Mouse (Mus musculus) embryo, embryonic 10.5 days (tissue): ENCODE measurements at regions not wholly inside any gene's neighbourhood (a gene's known extent, or its start where the extent isn't known, plus 50 kb on each side); places are given as distances from the start of the nearest gene placed in this dataset.

Experiments used
- DNase-seq: peaks from one replicate; pipeline ENCODE4 v3.0.0-alpha.2; 2015; ENCODE audit warnings: low spot score

DNA sequence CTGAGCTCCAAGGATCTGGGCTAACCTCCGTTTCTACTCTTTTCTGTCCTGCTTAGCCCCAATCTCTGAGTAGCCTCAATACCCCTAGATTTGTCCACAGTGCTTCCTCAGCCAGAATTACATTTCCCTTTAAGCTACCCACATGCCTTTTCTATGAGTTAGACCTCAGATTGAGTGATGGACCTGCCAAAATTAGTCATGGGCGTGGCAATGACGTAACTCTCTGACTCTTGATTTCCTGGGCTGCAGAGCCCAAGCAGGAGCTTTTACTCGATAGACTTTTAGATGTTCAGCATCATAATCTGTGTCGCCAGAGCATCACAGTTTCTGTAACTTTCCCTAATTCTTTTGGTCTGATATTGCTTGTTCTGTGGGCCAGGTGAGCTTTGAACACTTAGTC, 186.9 kb upstream of the Rora start:
- no peak for DNase-seq

DNA sequence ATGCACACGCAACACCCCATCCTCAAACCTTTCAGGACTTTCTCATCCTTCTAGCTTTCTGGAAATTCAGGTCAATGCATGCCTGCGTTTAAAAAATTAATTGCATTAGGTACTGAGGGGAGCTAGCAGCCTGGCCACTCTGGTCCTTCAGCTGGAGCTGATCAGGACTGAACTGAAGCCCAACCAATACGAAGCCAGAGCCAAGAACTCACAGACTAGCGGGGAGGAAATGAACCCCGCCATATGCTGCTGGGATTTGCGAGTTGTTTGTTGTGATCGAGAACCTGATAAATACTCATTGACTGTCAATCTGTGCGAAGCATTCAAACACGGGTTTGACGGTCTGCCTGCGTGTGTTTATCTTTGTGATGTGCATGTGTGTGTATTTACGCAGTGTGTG, 177.2 kb upstream of the Rora start:
- DNase-seq: no peak

DNA sequence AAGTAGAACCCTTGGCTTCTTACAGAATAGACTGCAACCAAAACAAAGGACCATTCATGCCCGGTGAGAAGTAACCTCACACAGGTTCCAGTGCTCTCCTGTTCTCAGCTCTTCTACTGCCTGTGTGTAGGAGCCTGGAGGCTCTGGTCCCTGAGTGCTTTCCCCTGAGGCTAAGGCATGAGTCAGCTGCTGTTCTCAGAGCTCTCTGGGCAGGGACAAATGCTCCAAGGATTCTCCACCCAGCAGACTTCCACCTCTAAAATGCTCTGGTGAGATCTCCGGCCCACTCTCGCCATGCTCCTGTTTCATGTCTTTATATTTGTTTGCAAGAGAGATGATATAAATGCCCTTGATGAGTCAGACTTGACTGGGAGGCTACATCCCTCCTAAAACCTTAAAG, 176.1 kb upstream of the Rora start:
- no peak for DNase-seq

DNA sequence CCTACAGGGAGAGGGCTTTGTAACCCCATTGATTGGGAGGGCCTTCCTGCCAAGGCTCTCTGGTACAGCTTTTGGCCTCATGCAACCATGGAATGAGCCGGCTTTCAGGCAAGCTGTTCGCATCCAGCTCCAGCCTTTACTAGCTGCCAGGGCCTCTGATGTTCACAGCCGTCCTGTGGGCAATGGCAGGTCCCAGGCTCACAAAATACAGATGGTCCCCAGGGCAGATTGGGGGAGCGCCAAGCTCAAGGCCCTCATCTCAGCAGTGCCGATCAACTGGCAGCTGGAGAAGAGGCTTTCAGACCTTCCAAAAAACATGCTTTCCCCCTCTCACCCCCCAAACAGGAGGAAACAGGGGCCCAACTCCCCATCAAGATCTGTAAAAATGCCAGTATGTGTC, 166.9 kb upstream of the Rora start:
- no peak for DNase-seq

DNA sequence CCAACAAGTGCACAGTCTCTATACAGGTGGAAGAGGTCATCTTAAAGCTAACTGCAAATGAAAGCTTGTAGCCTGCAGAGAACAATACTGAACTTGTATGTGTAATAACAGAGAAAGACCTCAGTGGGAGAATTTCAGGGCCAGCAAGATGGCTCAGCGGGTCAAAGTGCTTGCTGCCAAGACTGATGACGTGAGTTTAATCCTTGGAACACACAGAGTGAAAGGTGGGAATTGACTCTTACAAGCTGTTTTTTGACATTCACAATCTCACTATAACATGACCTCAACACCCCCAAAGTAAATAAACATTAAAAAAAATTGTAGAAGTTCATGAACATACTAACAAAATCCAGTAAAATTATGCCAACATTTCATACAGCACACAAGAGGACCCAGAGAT, 162.4 kb upstream of the Rora start:
- DNase-seq: no peak

DNA sequence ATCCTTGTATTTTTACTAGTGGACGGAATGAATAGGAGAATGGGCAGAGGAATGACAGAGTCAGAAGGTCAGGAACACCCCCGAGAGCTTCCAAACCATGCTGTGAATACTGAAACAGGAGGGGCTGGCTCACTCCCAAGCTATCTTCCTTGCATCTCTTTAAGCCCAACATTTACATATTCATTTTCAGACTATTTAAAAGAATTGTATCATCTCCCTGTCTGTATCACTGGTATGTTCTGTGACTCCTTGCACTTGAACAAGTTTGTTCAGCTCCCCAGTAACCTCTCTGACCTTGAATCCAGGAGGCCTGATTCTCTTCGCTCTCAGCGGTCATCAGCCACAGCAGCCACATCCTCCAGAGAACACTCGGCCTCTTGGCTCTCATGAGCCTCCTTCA, 132.4 kb upstream of the Rora start:
- no peak for DNase-seq

DNA sequence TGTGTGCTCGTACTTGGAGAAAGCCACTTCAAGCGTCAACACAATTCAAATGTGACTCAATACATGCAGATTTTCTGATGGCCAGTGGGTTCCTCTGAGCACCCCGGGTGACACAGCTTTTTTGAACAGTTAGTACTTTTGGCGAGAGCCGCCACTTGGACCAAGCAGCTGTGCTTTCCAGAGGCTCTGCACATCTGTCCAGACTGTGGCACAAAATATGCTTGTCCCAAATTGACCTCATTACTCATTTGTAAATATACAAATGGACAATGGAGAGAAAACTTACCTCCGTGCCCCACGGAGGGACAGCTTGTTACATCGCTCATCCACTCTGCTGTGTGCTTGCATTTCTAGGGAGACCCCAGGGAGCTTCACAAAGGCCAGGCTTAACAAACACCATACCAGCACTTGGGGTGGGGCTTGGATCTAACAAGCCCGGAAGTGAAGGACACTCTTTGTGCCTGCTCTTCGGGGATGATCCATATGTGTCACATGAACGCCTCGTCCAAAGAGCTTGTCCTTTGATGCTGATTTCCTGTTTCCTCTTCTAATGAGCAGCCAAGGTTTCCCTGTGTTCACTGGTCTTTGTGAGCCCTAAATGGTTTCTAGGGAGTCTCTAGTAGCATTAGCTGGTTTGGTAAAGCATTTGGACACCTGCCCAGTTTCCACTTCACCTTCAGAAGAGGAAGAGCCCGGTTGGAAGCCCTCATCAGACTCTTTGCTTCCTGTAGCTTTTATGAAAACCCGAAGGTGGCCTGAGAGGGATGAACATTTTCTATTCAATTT, 91.6 kb upstream of the Rora start:
- DNase-seq: no peak

DNA sequence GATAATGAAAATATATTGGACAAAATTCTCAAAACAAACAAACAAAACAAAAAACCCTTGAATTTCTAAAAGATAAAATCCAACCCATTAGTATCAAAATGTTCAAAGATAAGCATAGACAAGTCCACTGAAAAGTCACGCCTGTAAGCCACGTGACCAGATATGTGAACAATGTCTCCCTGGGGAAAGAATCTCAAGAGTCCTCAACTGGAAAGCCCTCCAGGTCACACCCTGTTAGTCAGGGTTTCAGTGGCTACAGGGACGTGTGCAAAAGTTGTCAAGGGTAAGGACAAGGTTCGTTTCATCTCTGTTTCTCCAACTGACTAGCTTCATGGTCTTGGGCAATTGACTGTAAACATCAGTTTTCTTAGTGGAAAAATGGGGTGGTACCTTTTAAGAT, 90.4 kb upstream of the Rora start:
- no peak for DNase-seq

DNA sequence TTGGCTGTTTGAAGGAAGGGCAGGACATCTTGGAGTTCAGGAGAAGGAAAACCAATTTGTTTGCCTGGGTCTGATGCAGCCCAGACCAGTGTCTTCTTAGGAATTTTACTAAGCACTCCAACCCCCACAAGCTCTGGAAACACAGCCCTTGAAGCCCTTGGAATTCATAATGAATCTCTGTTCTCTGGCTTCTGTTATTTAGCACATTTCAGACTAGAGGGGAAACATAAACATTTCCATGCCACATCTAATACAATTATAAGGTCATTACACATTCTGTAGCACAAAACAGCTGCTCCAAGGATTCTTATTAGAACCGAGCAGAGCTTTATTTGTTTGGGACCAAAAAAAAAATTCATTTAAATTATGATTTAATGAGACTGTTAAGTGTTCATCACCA, 67.8 kb upstream of the Rora start:
- no peak for DNase-seq

DNA sequence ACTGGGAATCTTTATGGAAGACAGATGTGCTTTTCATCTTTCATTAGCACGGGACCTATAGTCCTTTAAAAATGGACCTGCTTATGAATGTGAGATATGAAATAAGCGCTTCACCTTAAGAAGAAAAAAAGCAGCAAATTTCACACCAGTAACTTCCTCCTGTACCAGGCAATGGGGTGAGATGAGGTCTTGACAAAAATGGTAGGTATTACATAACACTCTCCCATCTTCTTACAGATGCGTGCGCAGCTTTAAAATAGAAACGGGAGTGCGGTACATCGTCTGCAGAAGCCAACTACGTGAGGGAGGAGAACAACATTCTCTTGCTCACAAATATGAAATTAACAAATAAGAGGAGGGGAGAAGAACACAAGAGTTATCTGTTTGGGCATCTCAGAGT, 62.6 kb upstream of the Rora start:
- DNase-seq: no peak

DNA sequence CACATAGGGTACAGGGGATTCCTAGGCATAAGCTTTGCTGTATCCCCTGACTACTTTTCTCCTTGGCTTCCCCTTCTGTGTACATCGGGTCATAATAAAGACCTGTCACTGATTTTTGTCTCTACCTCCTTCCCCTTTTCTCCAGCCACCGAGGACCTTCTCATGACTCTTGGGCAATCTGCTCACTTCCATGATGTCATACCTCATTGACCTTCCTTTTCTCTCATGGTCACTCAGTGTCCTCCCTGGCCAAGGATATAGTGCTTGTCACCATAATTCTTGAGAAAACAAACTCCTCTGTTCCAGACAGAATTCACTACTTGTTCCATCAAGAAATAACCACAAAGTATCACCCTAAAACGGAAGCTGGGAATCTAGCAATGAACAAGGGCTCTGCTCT, 60.6 kb upstream of the Rora start:
- DNase-seq: no peak

DNA sequence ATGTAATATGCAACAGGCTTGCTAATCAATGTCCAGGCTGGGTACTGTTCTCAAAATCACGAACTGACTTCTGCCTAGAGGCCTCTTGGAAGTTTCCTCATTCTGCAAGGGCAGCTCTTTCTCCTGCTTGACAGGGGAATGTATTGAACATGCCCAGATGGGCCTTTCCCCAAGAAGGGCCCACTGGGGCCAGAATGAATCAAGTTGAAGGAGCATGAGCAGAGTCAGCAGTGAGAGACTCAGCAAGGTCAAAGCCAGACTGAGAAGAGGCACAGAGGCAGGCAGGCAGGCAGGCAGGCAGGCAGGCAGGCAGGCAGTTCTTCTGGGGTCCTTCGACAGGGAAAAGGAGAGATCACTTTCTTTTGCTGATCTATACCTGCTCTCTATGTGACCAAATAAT, 59.0 kb upstream of the Rora start:
- DNase-seq: no peak
